Mouse (Mus musculus) heart, embryonic 16.5 days (tissue): ENCODE results near the gene Map7. TPM values are rescaled to one million over a fixed set of nuclear protein-coding genes. Genes with fewer than 3 reads are reported as not detected.

ENCODE experiments used
- ATAC-seq: fragments of 200-750 bp; cut with Nextera tagmentation; replicated peaks from 2 replicates; pipeline ENCODE4 v1.8.0; 2017; ENCODE audit warnings: moderate number of reproducible peaks; ENCODE audit not compliant: insufficient read depth, low FRiP score; ENCODE audit errors: extremely low read depth
- H3K27ac ChIP-seq: fragments of 300-500 bp; sonication (generic); 2 replicates; pipeline ENCODE4 v1.5.1; 2014; ENCODE audit warnings: mild to moderate bottlenecking, low read length, control low read depth, moderate library complexity
- H3K27me3 ChIP-seq: fragments of 300-500 bp; sonication (generic); 2 replicates; pipeline ENCODE4 v1.6.1; 2014; ENCODE audit warnings: low read length, mixed read lengths; ENCODE audit not compliant: control insufficient read depth, insufficient read depth
- H3K36me3 ChIP-seq: fragments of 300-500 bp; sonication (generic); 2 replicates; pipeline ENCODE4 v1.6.1; 2014; ENCODE audit not compliant: control insufficient read depth, insufficient read depth
- H3K4me1 ChIP-seq: fragments of 300-500 bp; sonication (generic); 2 replicates; pipeline ENCODE4 v1.6.1; 2014; ENCODE audit warnings: low read length, mixed read lengths; ENCODE audit not compliant: control insufficient read depth, insufficient read depth
- H3K4me2 ChIP-seq: fragments of 300-500 bp; sonication (generic); 2 replicates; pipeline ENCODE4 v1.6.1; 2014; ENCODE audit warnings: low read depth, mild to moderate bottlenecking, control low read depth, low read length
- H3K4me3 ChIP-seq: fragments of 300-500 bp; sonication (generic); 2 replicates; pipeline ENCODE4 v1.5.1; 2014; ENCODE audit warnings: mild to moderate bottlenecking, control low read depth, low read length
- H3K9ac ChIP-seq: fragments of 300-500 bp; sonication (generic); 2 replicates; pipeline ENCODE4 v1.6.1; 2014; ENCODE audit warnings: low read length, control low read depth
- H3K9me3 ChIP-seq: fragments of 300-500 bp; sonication (generic); replicated peaks from 2 replicates; pipeline ENCODE4 v1.6.1; 2016; ENCODE audit warnings: low read length; ENCODE audit not compliant: control insufficient read depth
- WGBS: fragments of 180-500 bp; shearing (Covaris S2); extraction: QIAGEN DNeasy Blood & Tissue Kit; methylation state at CpG from one replicate; pipeline ENCODE4 v1.1.7; 2014; 5-methylcytosine and 5-hydroxymethylcytosine counted together
- microRNA-seq: library from miRNA; unstranded; fragments of <30 nt; microRNA quantifications from one replicate; pipeline ENCODE4, GENCODE M21; 2017
- polyA plus RNA-seq: library from polyadenylated mRNA; unstranded; fragments of >200 nt; fragmentation: Nextera tagmentation; extraction: Ambion mirVana; gene quantifications from 2 replicates; pipeline ENCODE4 v1.2.1, GENCODE M21; 2015

Map7 gene
- polyA plus RNA-seq, 1 experiment from 2014 or later = 7.6 TPM

DNA sequence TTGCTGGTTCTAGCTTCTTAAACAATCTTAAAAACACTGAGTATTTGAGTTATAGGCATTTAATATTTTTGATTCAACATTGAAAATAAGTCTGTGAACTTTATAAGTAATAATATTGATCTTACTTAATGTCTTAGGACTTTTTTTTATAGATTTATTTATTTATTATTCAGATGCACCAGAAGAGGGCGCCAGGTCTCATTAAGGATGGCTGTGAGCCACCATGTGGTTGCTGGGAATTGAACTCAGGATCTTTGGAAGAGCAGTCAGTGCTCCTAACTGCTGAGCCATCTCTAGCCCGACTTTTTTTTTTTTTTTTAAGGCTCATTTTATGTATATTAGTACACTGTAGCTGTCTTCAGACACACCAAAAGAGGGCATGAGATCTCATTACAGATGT is 166.5 kb downstream of the Map7 start:
- no peak for ATAC-seq

DNA sequence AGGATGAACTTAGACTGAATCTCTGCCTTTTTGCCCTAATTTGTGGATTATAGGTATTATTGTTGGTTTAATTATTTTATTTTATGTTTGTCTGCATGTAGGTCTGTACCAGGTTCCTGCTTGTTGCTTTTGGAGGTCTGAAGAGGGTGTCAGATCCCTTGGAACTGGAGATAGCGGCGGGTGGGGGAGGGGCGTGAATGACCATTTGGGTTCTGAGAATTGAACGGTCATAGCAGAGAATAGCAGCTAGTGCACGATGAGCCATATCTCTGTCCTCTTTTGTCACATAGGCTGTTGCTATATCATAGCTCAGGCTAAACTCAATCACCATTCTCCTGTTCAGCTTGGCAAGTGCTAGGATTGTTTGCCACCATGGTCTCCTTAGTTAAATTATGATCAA is 169.2 kb downstream of the Map7 start:
- peaks cover 17% of the 10 kb centered on the region for H3K4me1 ChIP-seq
- WGBS = 44% methylated on average over 5 of the region's 5 CpGs
- H3K4me3 ChIP-seq = no peak overlapping the region

More for the DNA sequence above, 166.5 kb downstream of the Map7 start:
- peaks cover 15% of the 10 kb centered on the region for H3K36me3 ChIP-seq
- H3K4me1 ChIP-seq = peaks cover 23% of the 10 kb centered on the region
- no peaks in the 10 kb centered on the region for H3K9me3 ChIP-seq
- no peak overlapping the region for H3K27ac ChIP-seq
- no peak overlapping the region for H3K4me2 ChIP-seq
- 42% methylated on average over 2 of the region's 2 CpGs for WGBS
- no peak overlapping the region for H3K9ac ChIP-seq
- H3K27me3 ChIP-seq = no peaks in the 10 kb centered on the region
- no peak overlapping the region for H3K4me3 ChIP-seq

DNA sequence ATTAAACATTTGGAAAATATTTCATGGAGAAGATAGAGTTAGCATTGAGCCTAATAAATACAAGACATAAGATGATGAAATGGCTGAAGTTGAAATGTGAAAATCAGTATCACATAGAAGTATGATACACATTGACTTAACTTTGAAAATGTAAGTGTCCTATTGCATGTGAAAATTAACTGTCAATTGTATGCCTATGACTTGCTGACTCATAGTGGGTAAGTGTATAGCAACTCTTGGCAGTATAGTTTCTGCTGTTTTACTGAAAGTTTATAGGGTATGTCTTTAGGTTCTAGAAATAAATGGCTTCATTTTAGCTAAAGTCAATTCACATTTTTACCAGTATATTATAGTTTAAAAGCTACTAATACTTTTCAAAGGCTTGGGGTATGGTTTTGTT is 178.0 kb downstream of the Map7 start:
- Histone ChIP-seq H3K9me3 (no peaks in the 10 kb centered on the region), H3K27me3 (no peaks in the 10 kb centered on the region), H3K9ac (no peak overlapping the region), H3K4me3 (no peak overlapping the region), H3K4me2 (no peak overlapping the region), H3K36me3 (peaks cover 33% of the 10 kb centered on the region), H3K27ac (no peak overlapping the region), H3K4me1 (no peaks in the 10 kb centered on the region; the same call in 1 of the 2 replicates)
- ATAC-seq = no peak

More for the DNA sequence above, 169.2 kb downstream of the Map7 start:
- 0 out of 2 replicates have a peak overlapping the region, but pooled peaks have one; percentile 2 for H3K4me2 ChIP-seq
- no peak for ATAC-seq
- H3K27me3 ChIP-seq = no peaks in the 10 kb centered on the region
- no peak overlapping the region for H3K9ac ChIP-seq
- H3K9me3 ChIP-seq = no peaks in the 10 kb centered on the region
- H3K27ac ChIP-seq = no peak overlapping the region
- H3K36me3 ChIP-seq = peaks cover 20% of the 10 kb centered on the region

Small RNAs within 50 kb of the gene (microRNA-seq; reads per million reads assigned to microRNA genes)
- not detected for gene Mir6413

Other genes starting within 250 kb of the Map7 start
- gene Pex7, start 240.8 kb upstream of the Map7 start, polyA plus RNA-seq = 38.6 and 41.4 TPM in 2 replicates
- gene Map3k5, start 214.0 kb upstream of the Map7 start, polyA plus RNA-seq = 2.8 and 3.0 TPM in 2 replicates
- 76.5 and 81.8 TPM in 2 replicates for gene Bclaf1, start 164.0 kb downstream of the Map7 start, polyA plus RNA-seq
- 1.1 and 1.4 TPM in 2 replicates for gene Mtfr2, start 199.3 kb downstream of the Map7 start, polyA plus RNA-seq